Mouse (Mus musculus) lung, postnatal 0 days (tissue): ENCODE measurements at regions not wholly inside any gene's neighbourhood (a gene's known extent, or its start where the extent isn't known, plus 50 kb on each side); places are given as distances from the start of the nearest gene placed in this dataset.

Experiments used
- CTCF ChIP-seq: IDR thresholded peaks from 2 replicates; pipeline ENCODE4 v1.5.1; 2016; ENCODE audit warnings: antibody characterized with exemption, mild to moderate bottlenecking
- EP300 ChIP-seq: IDR thresholded peaks from 2 replicates; pipeline ENCODE4 v1.6.1; 2016; ENCODE audit warnings: antibody characterized with exemption, mild to moderate bottlenecking, control low read depth

DNA sequence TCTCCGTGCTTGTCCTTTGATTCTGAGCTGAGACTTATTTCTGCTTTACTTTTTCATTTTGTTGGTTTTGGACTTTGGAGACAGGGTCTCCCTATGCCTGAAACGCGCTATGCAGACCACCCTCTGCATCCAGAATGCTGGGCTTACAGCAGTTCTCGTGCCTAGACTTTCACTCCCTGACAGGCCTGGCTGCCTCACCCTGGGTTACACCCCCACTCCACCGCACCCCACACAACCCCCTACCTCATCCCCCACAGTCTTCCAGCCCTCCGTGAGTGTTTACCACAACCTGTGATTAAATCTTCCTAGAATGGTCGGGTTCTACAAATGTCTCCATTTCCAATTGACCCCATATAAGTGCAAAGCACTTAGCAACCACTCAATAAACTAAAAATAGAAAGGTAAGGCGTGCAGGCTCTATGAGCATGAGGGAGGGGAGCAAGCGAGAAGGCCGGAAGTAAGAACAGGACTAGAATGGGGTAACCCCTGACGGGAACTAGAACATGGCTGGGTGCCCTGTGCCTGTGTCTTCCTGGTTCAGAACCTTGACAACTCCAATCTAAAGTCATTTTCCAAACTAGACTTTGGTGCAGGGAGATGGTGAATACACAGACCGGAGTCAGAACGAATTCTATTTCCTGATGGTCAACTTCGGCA lies 131.2 kb upstream of the Lef1 start:
- no peak for TF ChIP-seq CTCF
- 0 out of 2 replicates have a peak, but pooled peaks have one; percentile 13 for TF ChIP-seq EP300
